In genomic region chr10:39133462-39134310, GRCm38 (mm10) we compare ENCODE assay signal across 8 mouse cellular contexts. TPM values are rescaled to one million over a fixed set of nuclear protein-coding genes. Genes with fewer than 3 reads are reported as not detected.
DNase-seq lines count a peak whose midpoint lies in the region; ATAC-seq and TF ChIP-seq lines count a peak whose summit lies in the region.

Gene Fam229b (minus strand): TSS chr10:39133914.
Gene Tube1 (plus strand): TSS chr10:39133976.

- peak; percentile 98 for DNase-seq in ZHBTc4 (ENCODE audit: low read depth, low spot score)
- DNase-seq in gastrocnemius, adult 2 months, result peak; percentile 90
- peak; percentile 97 for DNase-seq in hindbrain, postnatal 0 days (ENCODE audit: low spot score)
- DNase-seq in left cerebral cortex, adult 2 months (ENCODE audit: extremely low spot score in 1 of 2, low spot score in 2 of 2), result peak; percentile 92 to 93
- DNase-seq in right cerebral cortex, adult 2 months (ENCODE audit: low spot score in 2 of 2), result peak; percentile 95 to 96
- peak; percentile 92 for DNase-seq in urinary bladder, postnatal 14 days (ENCODE audit: low spot score)

- H3K9ac ChIP-seq in hindbrain, postnatal 0 days (replicated peaks; ENCODE audit: low read length), result peak within 1 kb of the TSS; percentile 58

- no peaks in the 10 kb centered on the region for H3K4me1 ChIP-seq in hindbrain, postnatal 0 days (ENCODE audit: insufficient read depth, low read length)

- H3K9me3 ChIP-seq in hindbrain, postnatal 0 days (ENCODE audit: low read length), result no peaks in the 10 kb centered on the region

- H3K4me3 ChIP-seq in gastrocnemius, adult 2 months, result peak within 1 kb of the TSS; percentile 75
- H3K4me3 ChIP-seq in hindbrain, postnatal 0 days (ENCODE audit: low read length), result peak within 1 kb of the TSS; percentile 76
- H3K4me3 ChIP-seq in left cerebral cortex, adult 2 months, result peak within 1 kb of the TSS; percentile 77

- peak; percentile 98 for ATAC-seq in common myeloid progenitor, adult 5-6 weeks (replicated peaks; ENCODE audit: low read depth, poor library complexity, severe bottlenecking)
- peak; percentile 95 for ATAC-seq in hindbrain, postnatal 0 days
- peak; percentile 99 for ATAC-seq in megakaryocyte, adult 5-6 weeks (ENCODE audit: poor library complexity, severe bottlenecking)

- 5% methylated on average over 47 of the region's 47 CpGs for WGBS in hindbrain, postnatal 0 days

- no peaks in the 10 kb centered on the region for H3K27me3 ChIP-seq in hindbrain, postnatal 0 days (ENCODE audit: insufficient read depth, low read length)

- peak within 1 kb of the TSS; percentile 97 for H3K4me2 ChIP-seq in hindbrain, postnatal 0 days (ENCODE audit: low read depth, low read length)

- H3K36me3 ChIP-seq in hindbrain, postnatal 0 days (ENCODE audit: insufficient read depth, low read length), result 0 out of 2 replicates have a peak, but pooled peaks cover 8% of the 10 kb centered on the region

- peak within 1 kb of the TSS; percentile 74 for H3K27ac ChIP-seq in gastrocnemius, adult 2 months
- peak within 1 kb of the TSS; percentile 75 for H3K27ac ChIP-seq in hindbrain, postnatal 0 days
- peak within 1 kb of the TSS; percentile 82 for H3K27ac ChIP-seq in left cerebral cortex, adult 2 months

- TF ChIP-seq CTCF in gastrocnemius, adult 2 months (IDR thresholded peaks at IDR 0.05), result no peak
- TF ChIP-seq CTCF in hindbrain, postnatal 0 days (IDR thresholded peaks at IDR 0.05; ENCODE audit: low read depth), result no peak
- no peak; the same call in 1 of the 2 replicates for TF ChIP-seq CTCF in left cerebral cortex, adult 2 months (IDR thresholded peaks at IDR 0.05)

- intact Hi-C loops in gastrocnemius, adult 2 months (cut with DNase I), result no loop called here
- intact Hi-C loops in left cerebral cortex, adult 2 months (cut with DNase I), result no loop called here

RNA-seq across cellular contexts. Expression of gene Fam229b, which starts in this region (rescaled TPM):
- 1.5 TPM in 1 of 2 replicates, not detected in the other for total RNA-seq in common myeloid progenitor, adult 5-6 weeks (2017)
- 1 to 10 TPM; 4.4 to 4.9 TPM for total RNA-seq in gastrocnemius, adult 2 months (2021)
- total RNA-seq in hindbrain, postnatal 0 days (2014; rRNA removed), result 18.0 and 22.8 TPM in 2 replicates
- 43.8 and 45.9 TPM in 2 replicates for polyA plus RNA-seq in hindbrain, postnatal 0 days (2015; fragmentation: Nextera tagmentation; extraction: Ambion mirVana)
- 10 to 100 TPM; 13.8 to 14.9 TPM for total RNA-seq in left cerebral cortex, adult 2 months (2021)
- 0.57 and 1.9 TPM in 2 replicates for total RNA-seq in megakaryocyte, adult 5-6 weeks (2015)
- total RNA-seq in megakaryocyte, adult 5-6 weeks (2017), result not detected in 2 replicates

RNA-seq across cellular contexts. Expression of gene Tube1, which starts in this region (rescaled TPM):
- 16.3 and 20.3 TPM in 2 replicates for total RNA-seq in common myeloid progenitor, adult 5-6 weeks (2017)
- total RNA-seq in gastrocnemius, adult 2 months (2021), result under 1 TPM; 0.50 to 0.77 TPM
- 3.3 and 3.8 TPM in 2 replicates for total RNA-seq in hindbrain, postnatal 0 days (2014; rRNA removed)
- 3.6 and 3.7 TPM in 2 replicates for polyA plus RNA-seq in hindbrain, postnatal 0 days (2015; fragmentation: Nextera tagmentation; extraction: Ambion mirVana)
- total RNA-seq in left cerebral cortex, adult 2 months (2021), result 1 to 10 TPM; 2.8 to 3.5 TPM
- total RNA-seq in megakaryocyte, adult 5-6 weeks (2015), result 10.5 and 12.4 TPM in 2 replicates
- total RNA-seq in megakaryocyte, adult 5-6 weeks (2017), result 9.8 and 13.9 TPM in 2 replicates

Comparison
In these comparisons a context has a peak if more than half of its experiments do, and no peak if none do; other contexts are left out.
1. Peak in every context shown above with its lines: DNase-seq, ATAC-seq, H3K4me3 ChIP-seq and H3K27ac ChIP-seq.